Mouse (Mus musculus) lung, postnatal 36 days (tissue): Measurements from ENCODE around the gene Anks1b.

Source experiments
- DNase-seq: peaks from one replicate; pipeline ENCODE4 v3.0.0; 2022; ENCODE audit warnings: mixed read lengths

Anks1b gene

GRCm38 (mm10) chr10:90196936-90197335 lies 323.6 kb downstream of the Anks1b start:
- DNase-seq, result no peak

DNA sequence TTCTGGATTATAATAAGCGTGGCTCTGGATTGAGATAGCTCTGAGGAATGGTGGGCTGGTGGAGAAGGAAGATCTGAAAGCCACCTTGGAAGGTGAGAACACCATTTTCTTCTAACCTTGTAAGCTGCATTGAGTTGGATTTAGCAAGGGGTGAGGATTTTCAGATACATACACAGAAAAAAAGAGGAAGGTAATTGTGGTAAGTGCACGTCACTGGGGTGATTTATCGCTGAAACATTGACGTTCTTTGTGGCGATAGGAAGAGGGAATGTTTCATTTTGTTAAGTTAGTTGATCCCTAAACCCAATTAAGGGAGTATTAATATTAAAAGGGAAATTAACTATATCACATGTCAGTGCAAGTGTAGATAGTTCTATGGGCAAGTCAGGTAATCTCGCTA lies 336.7 kb downstream of the Anks1b start:
- DNase-seq, result no peak

- DNase-seq, result no peak
Observed at GRCm38 (mm10) chr10:90220470-90220869, 347.2 kb downstream of the Anks1b start.

GRCm38 (mm10) chr10:90222793-90223495 lies 349.6 kb downstream of the Anks1b start:
- DNase-seq, result no peak

- DNase-seq, result no peak
Observed at GRCm38 (mm10) chr10:90235273-90235672, 362.0 kb downstream of the Anks1b start.

GRCm38 (mm10) chr10:90237290-90237689 lies 364.0 kb downstream of the Anks1b start:
- no peak for DNase-seq

GRCm38 (mm10) chr10:90258944-90259714 lies 385.8 kb downstream of the Anks1b start:
- DNase-seq, result no peak

- no peak for DNase-seq
Observed at GRCm38 (mm10) chr10:90271321-90271720, 398.0 kb downstream of the Anks1b start.

GRCm38 (mm10) chr10:90273311-90273710 lies 400.0 kb downstream of the Anks1b start:
- DNase-seq, result no peak

DNA sequence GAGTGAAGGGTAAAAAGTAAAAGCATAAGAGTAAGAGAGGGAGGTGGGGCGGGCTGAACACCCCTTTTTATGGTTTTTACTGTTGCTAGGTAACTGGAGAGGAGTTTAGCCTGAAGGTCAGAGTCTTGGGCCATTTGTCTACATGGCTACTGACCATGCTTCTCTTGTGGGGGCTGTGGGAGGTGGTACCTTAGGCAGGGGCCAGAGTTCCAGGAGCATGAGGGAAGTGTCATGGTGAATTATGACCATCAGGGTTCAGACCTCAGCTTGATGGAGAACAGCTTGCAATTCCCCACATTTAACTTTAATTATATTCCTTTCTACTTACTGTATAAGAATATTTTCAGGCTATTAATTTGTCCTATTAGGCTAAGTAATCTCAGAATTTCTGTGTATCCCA lies 413.3 kb downstream of the Anks1b start:
- no peak for DNase-seq

DNA sequence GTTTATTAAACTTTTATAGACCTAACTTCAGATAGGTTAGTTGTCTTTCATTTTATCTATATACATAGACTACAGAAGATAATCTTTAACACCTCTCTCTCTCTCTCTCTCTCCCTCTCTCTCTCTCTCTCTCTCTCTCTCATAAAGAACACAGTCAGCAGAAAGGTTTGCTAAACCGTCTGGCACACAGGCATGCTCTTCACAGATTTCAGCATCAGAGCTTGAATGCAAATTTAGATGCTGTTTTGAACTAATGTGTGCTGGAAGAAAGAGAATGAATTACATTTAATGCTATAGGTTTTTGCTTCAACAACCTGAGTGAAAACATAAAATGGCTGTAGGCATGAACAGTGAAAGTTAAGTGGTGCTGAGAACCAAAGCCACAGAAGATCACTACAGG lies 429.9 kb downstream of the Anks1b start:
- DNase-seq, result no peak

DNA sequence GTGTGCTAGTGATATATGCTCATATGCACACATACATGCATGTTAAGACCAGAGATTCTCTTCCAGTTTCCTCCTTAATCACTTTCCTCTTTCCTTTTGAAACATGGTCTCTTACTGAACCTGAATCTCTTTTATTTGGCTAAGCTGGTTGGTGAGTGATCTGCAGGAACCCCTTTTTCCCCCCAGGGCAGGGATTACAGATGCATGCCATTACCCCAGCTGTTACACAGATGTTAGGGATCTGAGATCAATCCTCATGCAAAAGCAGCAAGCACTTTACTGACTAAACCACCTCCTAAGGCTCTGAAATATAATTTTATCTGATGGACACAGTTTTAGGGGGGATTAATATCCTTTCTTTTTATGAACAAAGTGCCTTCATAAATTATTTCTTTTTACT lies 432.8 kb downstream of the Anks1b start:
- DNase-seq, result no peak

DNA sequence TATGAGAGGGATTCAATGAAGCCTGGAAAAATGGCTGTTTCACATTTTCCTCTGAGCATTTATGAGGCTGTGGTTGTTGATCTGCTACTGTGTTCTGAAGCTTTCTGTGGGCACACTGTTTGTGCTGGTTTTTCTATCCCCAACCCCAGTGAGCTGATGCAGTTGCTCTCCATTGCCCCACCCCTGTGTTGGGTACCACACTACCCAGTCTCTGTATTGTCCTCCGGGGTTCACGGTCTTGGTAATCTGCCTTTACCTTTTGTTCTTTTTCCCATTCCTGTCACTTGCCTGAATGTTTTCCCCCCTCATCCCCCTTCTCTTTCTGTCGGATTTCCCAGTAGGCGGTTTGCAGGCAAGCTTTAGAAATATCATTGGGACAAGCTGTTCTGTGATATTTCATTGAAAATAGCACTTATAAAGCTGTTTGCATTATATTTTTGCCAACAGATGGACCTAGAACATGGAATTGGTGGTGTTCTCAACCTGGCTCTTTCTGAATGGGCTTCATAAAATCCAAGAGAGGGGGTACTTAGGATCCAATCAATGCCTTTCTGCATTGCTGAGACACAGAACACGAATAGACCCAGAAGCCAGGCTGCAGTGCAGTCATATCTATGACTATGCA lies 434.7 kb downstream of the Anks1b start:
- DNase-seq, result no peak

DNA sequence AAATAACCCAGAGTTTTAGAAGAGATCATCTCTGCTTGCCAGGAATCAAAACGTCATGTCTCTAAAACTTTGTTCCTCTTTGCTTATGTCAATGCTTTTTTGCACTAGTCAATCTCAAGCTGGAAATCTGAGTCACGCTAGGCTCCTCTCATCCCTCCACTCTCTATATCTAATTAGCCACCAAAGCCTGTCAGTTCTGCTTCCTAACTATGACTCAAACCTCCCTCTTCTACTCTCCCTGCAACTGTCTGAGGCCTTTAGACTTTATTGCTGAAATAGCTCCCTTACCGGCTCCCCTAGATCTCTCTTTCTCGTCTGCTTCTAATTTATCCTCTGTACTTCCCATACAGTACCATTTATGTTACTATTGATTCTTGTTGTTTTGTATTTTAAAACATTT lies 456.5 kb downstream of the Anks1b start:
- no peak for DNase-seq

- no peak for DNase-seq
Observed at GRCm38 (mm10) chr10:90345394-90345793, 472.1 kb downstream of the Anks1b start.

DNA sequence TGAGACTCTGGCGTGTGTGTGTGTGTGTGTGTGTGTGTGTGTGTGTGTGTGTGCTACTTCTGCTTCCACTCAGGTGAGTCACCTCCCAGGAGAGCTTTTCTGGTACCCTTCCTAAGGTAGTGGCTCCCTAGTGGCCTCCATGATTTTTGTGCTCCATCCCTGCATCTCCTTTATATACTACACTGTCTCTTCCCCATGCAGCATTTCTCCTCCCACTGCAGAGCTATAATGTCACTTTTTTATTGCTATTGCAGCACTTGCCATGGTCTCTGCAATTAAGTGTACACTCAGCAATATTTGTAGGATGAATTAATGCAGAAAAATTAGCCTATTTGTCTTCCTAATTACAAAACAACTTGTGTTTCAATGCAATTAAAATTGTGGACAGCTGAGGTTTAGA lies 482.9 kb downstream of the Anks1b start:
- DNase-seq, result no peak

DNA sequence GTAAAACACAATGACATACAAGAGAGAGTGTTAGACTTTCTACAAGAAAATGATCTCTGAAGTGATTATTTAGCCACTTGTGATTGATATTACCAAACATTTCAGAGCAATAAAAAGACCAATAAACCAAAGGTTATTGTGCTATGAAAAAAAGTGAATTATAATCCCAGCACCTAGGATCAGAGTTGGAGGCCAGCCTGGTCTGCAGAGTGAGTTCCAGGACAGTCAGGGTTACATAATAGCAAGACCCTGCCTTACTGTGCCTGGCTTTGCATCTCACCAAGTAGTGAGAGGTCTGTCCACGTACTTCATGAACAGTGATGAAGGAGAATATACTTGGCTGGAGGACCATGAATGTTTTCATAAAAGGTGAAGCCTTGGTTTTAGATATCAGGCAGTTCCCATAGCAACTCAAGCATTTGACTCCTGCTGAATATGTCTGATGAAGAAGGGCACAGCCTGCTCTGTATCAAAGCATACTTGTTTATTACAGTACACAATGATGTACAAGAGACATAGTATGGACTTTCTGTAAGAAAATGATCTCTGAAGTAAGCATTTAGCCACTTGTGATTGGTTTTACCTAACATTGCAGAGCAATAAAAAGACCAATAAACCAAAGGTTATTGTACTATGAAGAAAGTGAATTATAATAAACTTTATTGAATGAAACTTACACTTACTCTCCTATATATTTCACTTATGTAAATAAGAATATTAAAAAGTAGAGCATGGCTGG lies 484.0 kb downstream of the Anks1b start:
- DNase-seq, result no peak

DNA sequence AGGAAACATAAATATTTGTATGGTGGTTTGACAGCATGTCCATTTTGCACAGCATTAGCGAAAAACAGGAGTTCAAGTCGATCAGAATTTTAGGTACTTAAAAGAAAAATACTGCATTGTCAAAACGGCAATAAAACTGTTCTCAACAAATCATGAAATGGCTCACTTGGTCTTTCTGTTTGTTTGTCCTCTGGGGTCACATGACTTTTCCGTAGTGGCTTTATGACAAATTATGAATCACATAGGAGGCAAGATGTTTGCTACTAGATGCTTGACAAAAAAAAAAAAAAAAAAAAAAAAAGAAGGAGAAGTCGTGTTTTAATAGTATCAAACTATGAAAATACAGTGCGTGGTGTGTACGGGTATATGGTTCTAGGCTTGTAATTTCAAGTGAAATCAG lies 495.7 kb downstream of the Anks1b start:
- no peak for DNase-seq

- DNase-seq, result no peak
Observed at GRCm38 (mm10) chr10:90370751-90371150, 497.4 kb downstream of the Anks1b start.

- no peak for DNase-seq
Observed at GRCm38 (mm10) chr10:90373469-90373868, 500.2 kb downstream of the Anks1b start.

- DNase-seq, result no peak
Observed at GRCm38 (mm10) chr10:90376605-90377004, 503.3 kb downstream of the Anks1b start.

GRCm38 (mm10) chr10:90380062-90380461 lies 506.8 kb downstream of the Anks1b start:
- DNase-seq, result no peak

DNA sequence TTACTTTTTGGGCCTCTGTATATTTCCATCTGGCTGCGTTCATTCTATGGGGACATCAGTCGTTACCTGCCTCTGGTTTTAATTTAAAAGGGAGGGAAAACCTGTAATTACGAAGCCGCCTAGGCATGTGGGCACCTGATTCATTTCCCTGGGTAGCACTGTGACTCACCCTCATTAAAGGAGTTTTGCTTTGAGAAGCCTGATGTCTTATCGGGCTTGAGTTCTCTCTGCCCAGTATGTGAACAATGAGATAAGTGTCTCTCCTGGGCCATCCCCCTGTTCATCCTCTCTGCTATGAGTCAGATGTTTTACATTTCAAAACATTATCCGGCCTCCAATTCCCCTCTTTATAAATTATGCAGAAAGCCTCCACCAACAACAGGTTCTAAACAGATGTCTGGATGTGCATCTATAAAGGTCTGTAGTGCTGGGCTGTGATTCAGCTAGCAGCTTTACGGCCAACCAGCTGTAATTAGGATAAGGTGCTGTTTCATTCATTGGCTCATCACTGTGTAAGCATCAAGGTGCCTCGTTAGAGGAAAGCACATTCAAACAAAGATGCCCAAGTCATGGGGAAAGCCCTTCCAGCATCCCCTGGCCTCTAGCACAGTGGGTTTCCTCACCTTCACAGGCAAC lies 507.5 kb downstream of the Anks1b start:
- no peak for DNase-seq
